Mouse (Mus musculus) stomach, embryonic 14.5 days (tissue): ENCODE measurements around the gene Jph2. TPM values are rescaled to one million over a fixed set of nuclear protein-coding genes. Genes with fewer than 3 reads are reported as not detected.
A peak's percentile ranks its signal among the peaks of the same experiment; 100 is the strongest.

Experiments used
- ATAC-seq: fragments of 200-750 bp; cut with Nextera tagmentation; 2 replicates; pipeline ENCODE4 v1.8.0; 2017; ENCODE audit warnings: low read depth, moderate TSS enrichment; ENCODE audit not compliant: insufficient number of reproducible peaks, insufficient read depth, low FRiP score
- H3K27ac ChIP-seq: fragments of 300-500 bp; sonication (generic); 2 replicates; pipeline ENCODE4 v1.5.1; 2014; ENCODE audit warnings: mild to moderate bottlenecking, low read length, moderate library complexity, mixed read lengths
- H3K27me3 ChIP-seq: fragments of 300-500 bp; sonication (generic); 2 replicates; pipeline ENCODE4 v1.6.1; 2014; ENCODE audit warnings: low read length, control low read depth, mixed read lengths; ENCODE audit not compliant: control insufficient read depth, insufficient read depth
- H3K36me3 ChIP-seq: fragments of 300-500 bp; sonication (generic); 2 replicates; pipeline ENCODE4 v1.6.1; 2014; ENCODE audit warnings: mild to moderate bottlenecking, control low read depth, low read length, moderate library complexity, mixed read lengths; ENCODE audit not compliant: control insufficient read depth, insufficient read depth
- H3K4me1 ChIP-seq: fragments of 300-500 bp; sonication (generic); 2 replicates; pipeline ENCODE4 v1.6.1; 2014; ENCODE audit warnings: low read length, control low read depth, mixed read lengths; ENCODE audit not compliant: control insufficient read depth, insufficient read depth
- H3K4me2 ChIP-seq: fragments of 300-500 bp; sonication (generic); replicated peaks from 2 replicates; pipeline ENCODE4 v1.6.1; 2014; ENCODE audit warnings: low read depth, low read length, control low read depth
- H3K4me3 ChIP-seq: fragments of 300-500 bp; sonication (generic); 2 replicates; pipeline ENCODE4 v1.5.1; 2014; ENCODE audit warnings: low read depth, low read length, control low read depth
- H3K9ac ChIP-seq: fragments of 300-500 bp; sonication (generic); replicated peaks from 2 replicates; pipeline ENCODE4 v1.6.1; 2014; ENCODE audit warnings: low read depth, mild to moderate bottlenecking, control low read depth, low read length, moderate library complexity, mixed read lengths
- H3K9me3 ChIP-seq: fragments of 300-500 bp; sonication (generic); 2 replicates; pipeline ENCODE4 v1.6.1; 2016; ENCODE audit warnings: low read depth, low read length, control low read depth; ENCODE audit not compliant: control insufficient read depth
- WGBS: fragments of 180-500 bp; shearing (Covaris S2); extraction: QIAGEN DNeasy Blood & Tissue Kit; methylation state at CpG from one replicate; pipeline ENCODE4 v1.1.7; 2014; 5-methylcytosine and 5-hydroxymethylcytosine counted together
- polyA plus RNA-seq: library from polyadenylated mRNA; unstranded; fragments of >200 nt; fragmentation: Nextera tagmentation; extraction: Ambion mirVana; gene quantifications from 2 replicates; pipeline ENCODE4 v1.2.1, GENCODE M21; 2014

Gene Jph2
- 6.5 and 6.7 TPM in 2 replicates for polyA plus RNA-seq

DNA sequence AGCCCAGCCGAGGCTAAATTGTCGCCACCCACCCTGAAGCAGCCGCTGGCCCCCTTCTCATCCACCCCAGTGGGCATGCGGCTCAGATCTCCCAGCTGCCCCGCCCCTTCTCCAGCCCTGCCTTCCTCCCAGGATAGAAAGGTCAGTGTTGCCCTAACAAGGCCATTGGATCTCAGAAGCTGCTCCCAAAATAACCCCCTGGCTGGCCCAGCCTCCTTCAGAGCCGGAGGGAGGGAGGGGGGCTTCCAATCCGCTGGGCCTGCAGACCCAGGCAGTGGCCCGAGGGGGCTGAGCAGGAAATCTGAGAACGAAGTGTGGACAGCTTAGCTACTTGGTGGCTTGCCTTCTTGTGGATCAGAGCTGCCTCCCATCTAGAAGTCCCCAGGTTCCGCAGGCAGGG lies at the start of gene Jph2:
Gene Jph2, minus strand, starts transcription at position 89 of the 400 bp plus-strand sequence.
- Histone ChIP-seq H3K27ac (peak within 1 kb of the TSS; percentile 68), H3K4me3 (peak within 1 kb of the TSS; percentile 24), H3K36me3 (no peaks in the 10 kb centered on the region), H3K9ac (peak within 1 kb of the TSS; percentile 45), H3K4me2 (peak within 1 kb of the TSS; percentile 34), H3K27me3 (no peaks in the 10 kb centered on the region), H3K9me3 (no peaks in the 10 kb centered on the region), H3K4me1 (peaks cover 7% of the 10 kb centered on the region; the same call in 1 of the 2 replicates)
- peak; percentile 79 for ATAC-seq
- 9% methylated on average over 10 of the region's 10 CpGs for WGBS

GRCm38 (mm10) chr2:163447375-163447774 lies 49.6 kb upstream of the Jph2 start:
- Histone ChIP-seq H3K36me3 (no peaks in the 10 kb centered on the region), H3K9ac (no peak overlapping the region), H3K4me1 (no peaks in the 10 kb centered on the region), H3K27ac (no peak overlapping the region), H3K9me3 (no peaks in the 10 kb centered on the region), H3K4me3 (no peak overlapping the region), H3K4me2 (no peak overlapping the region), H3K27me3 (no peaks in the 10 kb centered on the region)
- ATAC-seq, result no peak
- WGBS, result 91% methylated on average over 12 of the region's 12 CpGs

GRCm38 (mm10) chr2:163444017-163444416 lies 46.2 kb upstream of the Jph2 start:
- no peak overlapping the region for H3K4me2 ChIP-seq
- H3K27ac ChIP-seq, result no peak overlapping the region
- H3K36me3 ChIP-seq, result no peaks in the 10 kb centered on the region
- H3K9ac ChIP-seq, result no peak overlapping the region
- ATAC-seq, result 0 out of 2 replicates have a peak, but pooled peaks have one; percentile 54
- H3K4me3 ChIP-seq, result no peak overlapping the region
- H3K27me3 ChIP-seq, result no peaks in the 10 kb centered on the region
- 47% methylated on average over 7 of the region's 7 CpGs for WGBS
- H3K4me1 ChIP-seq, result no peaks in the 10 kb centered on the region
- no peaks in the 10 kb centered on the region for H3K9me3 ChIP-seq

DNA sequence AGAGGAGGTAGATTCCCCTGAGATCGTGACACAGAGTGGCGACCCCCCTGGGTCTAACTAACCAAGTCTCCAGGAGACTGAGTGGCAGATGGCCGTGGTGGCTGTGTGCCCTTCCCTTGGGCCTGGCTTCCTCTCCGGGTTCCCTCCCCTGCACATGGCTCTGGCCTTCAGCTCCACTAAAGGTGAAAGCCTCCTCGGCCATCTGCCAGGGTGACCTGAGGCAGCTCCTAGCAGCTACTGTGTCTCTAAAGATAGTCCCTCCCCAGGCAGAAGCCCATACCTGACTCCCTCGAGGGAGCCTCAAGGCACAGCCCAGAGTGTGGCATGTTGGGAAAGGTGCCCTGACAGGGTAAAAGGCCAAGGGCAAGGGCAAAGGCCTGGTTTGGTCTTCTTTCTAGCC lies 45.8 kb upstream of the Jph2 start:
- 60% methylated on average over 6 of the region's 6 CpGs for WGBS
- Histone ChIP-seq H3K9ac (no peak overlapping the region), H3K36me3 (no peaks in the 10 kb centered on the region), H3K4me3 (no peak overlapping the region), H3K9me3 (no peaks in the 10 kb centered on the region), H3K27me3 (no peaks in the 10 kb centered on the region), H3K27ac (no peak overlapping the region), H3K4me1 (no peaks in the 10 kb centered on the region), H3K4me2 (no peak overlapping the region)
- ATAC-seq, result no peak

DNA sequence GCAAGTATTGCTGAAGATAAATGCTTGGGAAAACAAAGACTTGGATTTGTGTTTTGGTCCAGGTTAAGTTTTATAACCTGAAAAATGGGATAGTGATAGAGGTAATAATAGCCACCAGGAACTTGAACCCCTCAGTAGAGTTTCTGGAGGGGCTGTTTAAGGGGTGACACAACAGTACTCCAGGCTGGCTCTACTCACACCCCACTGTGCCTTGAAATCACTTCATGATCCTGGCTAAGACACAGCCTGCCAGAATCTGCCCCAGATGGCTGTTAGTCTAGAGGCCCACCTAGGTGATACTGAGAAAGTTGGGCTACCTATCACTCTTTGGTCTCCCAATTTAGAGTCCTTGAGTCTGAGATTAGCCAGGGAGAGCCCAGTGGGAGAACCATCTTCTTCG lies 41.7 kb upstream of the Jph2 start:
- 0 out of 2 replicates have a peak overlapping the region, but pooled peaks have one; percentile 26 for H3K4me3 ChIP-seq
- 63% methylated on average over 1 of the region's 1 CpGs for WGBS
- no peaks in the 10 kb centered on the region for H3K9me3 ChIP-seq
- H3K27me3 ChIP-seq, result no peaks in the 10 kb centered on the region
- no peak overlapping the region for H3K27ac ChIP-seq
- H3K4me1 ChIP-seq, result no peaks in the 10 kb centered on the region
- no peak for ATAC-seq
- no peaks in the 10 kb centered on the region for H3K36me3 ChIP-seq
- H3K4me2 ChIP-seq, result no peak overlapping the region
- no peak overlapping the region for H3K9ac ChIP-seq

DNA sequence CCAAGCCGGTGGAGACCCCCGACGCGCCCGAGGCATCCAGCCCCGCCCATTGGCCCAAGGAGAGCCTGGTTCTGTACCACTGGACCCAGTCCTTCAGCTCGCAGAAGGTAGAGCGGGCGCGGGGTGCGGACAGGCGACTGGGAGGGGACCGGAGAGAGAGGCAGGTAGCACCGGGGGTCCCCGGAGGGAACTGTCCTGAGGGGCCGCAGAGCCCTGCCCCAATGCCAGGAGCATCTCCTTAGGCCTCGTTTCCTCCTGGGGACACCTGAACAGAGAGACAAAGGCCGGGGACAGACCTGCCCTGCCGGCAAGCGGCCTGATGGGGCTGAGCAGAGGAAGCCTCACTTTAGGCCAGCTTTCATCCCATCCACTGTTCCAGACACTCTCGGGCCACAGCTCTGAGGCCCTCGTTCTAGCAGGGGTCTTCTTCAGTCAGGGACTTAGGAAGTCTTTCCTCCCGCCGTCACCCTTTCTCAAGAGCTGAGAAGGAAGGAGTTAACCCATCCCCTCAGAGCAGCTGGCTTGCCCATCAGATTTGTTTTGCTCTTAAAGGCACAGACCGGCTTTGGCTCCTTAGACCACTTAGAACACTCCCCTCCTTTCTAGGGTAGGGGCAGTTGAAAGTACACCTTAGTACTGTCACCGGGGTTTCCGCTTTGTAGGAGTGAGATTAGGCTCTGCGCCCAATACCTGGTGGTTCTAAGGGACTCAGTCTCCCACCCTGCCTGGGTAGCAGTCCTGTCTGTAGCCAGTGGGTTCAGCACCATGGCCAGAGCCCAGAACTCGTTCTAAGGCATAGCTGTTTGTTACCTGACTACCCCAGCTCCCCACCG lies 41.0 kb upstream of the Jph2 start:
- H3K27me3 ChIP-seq, result no peaks in the 10 kb centered on the region
- peak; percentile 14; the same call in 1 of the 2 replicates for ATAC-seq
- H3K9me3 ChIP-seq, result no peaks in the 10 kb centered on the region
- WGBS, result under 1% methylated on average over 30 of the region's 30 CpGs
- H3K9ac ChIP-seq, result no peak overlapping the region
- H3K4me2 ChIP-seq, result peak overlapping the region; percentile 42
- no peaks in the 10 kb centered on the region for H3K36me3 ChIP-seq
- no peak overlapping the region for H3K27ac ChIP-seq
- peak overlapping the region; percentile 26 for H3K4me3 ChIP-seq
- no peaks in the 10 kb centered on the region for H3K4me1 ChIP-seq

DNA sequence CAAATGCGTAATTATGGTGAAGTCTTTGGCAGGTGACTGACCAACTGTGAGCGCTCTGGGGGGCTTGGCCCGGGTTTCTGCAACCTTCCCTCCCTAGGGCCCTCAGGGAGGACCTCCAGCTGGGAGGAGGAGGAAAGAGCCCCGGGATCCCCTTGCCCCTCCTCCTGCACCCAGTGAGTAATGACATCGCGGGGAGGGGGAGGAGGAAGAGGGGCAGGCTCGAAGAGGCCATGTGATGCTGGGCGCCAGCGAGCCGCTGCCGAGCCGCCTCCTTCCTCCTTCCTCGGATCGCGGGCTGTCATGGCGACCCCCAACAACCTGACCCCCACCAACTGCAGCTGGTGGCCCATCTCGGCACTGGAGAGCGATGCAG lies 40.4 kb upstream of the Jph2 start, which contains the start of gene Gdap1l1:
Gene Gdap1l1, plus strand, starts transcription at position 231 of the 373 bp plus-strand sequence.
- Histone ChIP-seq H3K4me2 (peak within 1 kb of the TSS; percentile 42), H3K27me3 (no peaks in the 10 kb centered on the region), H3K4me1 (no peaks in the 10 kb centered on the region), H3K4me3 (peak within 1 kb of the TSS; percentile 26), H3K9me3 (no peaks in the 10 kb centered on the region), H3K27ac (no peak within 1 kb of the TSS), H3K9ac (no peak within 1 kb of the TSS), H3K36me3 (no peaks in the 10 kb centered on the region)
- ATAC-seq, result peak; percentile 65; the same call in 1 of the 2 replicates
- under 1% methylated on average over 13 of the region's 18 CpGs for WGBS

- Histone ChIP-seq H3K4me1 (no peaks in the 10 kb centered on the region), H3K27me3 (no peaks in the 10 kb centered on the region), H3K36me3 (no peaks in the 10 kb centered on the region), H3K9ac (no peak overlapping the region), H3K4me2 (peak overlapping the region; percentile 42), H3K9me3 (no peaks in the 10 kb centered on the region), H3K4me3 (no peak overlapping the region), H3K27ac (no peak overlapping the region)
- no peak for ATAC-seq
- WGBS, result 41% methylated on average over 4 of the region's 4 CpGs
These were observed 40.0 kb upstream of the Jph2 start for GRCm38 (mm10) chr2:163437800-163438199.
